Mouse (Mus musculus) T-helper 1 cell (primary cell): ENCODE data around the gene 5530401A14Rik.

Source experiments
- in situ Hi-C: fragments of 300-600 bp; cut with MboI, MseI; formaldehyde crosslinking; loops from one replicate; pipeline ENCODE4 v1.15.1; 2025; ENCODE audit warnings: high pct_unique_total_duplicates

5530401A14Rik gene

GRCm38 (mm10) chr11:81926393-81926792, 65.9 kb downstream of the 5530401A14Rik start:
- in situ Hi-C loops = no loop called here

DNA sequence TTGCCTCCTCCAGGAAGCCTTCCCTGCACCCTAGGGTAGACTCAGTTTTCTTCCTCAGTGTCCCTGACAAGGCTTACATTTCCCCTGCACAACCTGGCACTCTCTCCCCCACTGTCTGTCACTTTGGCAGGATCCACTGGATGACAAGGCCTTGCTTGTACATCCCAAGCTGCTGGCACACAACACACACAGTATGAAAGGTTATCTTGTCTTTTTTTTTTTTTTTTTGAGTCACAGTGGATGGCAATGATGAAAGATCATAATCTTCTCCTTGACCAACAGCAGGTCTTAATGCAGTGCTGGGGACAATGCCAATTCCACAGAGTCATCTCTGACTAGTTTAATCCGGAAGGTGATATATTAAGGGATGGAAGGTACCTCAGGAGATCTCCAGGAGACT, 77.0 kb downstream of the 5530401A14Rik start:
- in situ Hi-C loops = no loop called here

GRCm38 (mm10) chr11:81940988-81941387, 80.5 kb downstream of the 5530401A14Rik start:
- in situ Hi-C loops = no loop called here

DNA sequence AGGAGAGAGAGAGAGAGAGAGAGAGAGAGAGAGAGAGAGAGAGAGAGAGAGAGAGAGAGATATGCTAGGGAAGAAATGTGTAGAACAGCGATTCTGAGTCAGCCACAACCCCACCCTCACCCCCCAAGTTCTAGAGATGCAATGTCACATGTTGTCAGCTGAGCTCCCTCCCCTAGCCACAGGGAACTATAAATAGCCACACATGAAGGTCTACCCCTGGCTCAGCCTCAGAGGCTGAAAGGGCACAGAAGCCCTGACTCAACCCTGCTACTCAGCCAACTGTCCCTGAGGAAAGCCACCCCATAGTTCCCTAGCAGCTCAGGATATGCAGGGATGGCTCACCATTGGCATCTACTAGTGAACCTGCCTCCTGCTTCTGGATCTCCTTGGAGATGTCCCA, 81.7 kb downstream of the 5530401A14Rik start:
- in situ Hi-C loops = no loop called here
